Mouse (Mus musculus): ENCODE results near the gene Atg5.

- no peak for TF ChIP-seq CTCF (IDR thresholded peaks at IDR 0.05; ENCODE audit: low read depth, low read length)
- no peak for TF ChIP-seq POLR2A (IDR thresholded peaks at IDR 0.05; ENCODE audit: insufficient read depth, low read length)
These were observed 135.3 kb downstream of the Atg5 start for GRCm38 (mm10) chr10:44403415-44403814.

Data from ES-Bruce4 (cell line).